Comparison of ENCODE assay signal across 13 mouse cellular contexts in genomic region chr13:28787331-28787643, GRCm38 (mm10).
DNase-seq lines count a peak whose midpoint lies in the region; ATAC-seq lines count a peak whose summit lies in the region.
"Had no signal": no experiment of that assay in that cellular context is flagged by ENCODE, and none has a peak within 500 bp of the region (broad histone marks: within the 10 kb centered on the region; RNA-seq: fewer than 3 reads in every experiment).

No protein-coding gene starts in this region.

- no peaks in the 10 kb centered on the region for H3K36me3 ChIP-seq in kidney, embryonic 15.5 days
- no peaks in the 10 kb centered on the region for H3K36me3 ChIP-seq in embryonic facial prominence, embryonic 14.5 days (ENCODE audit: control insufficient read depth, insufficient read depth, low read length)
- H3K36me3 ChIP-seq in hindbrain, embryonic 14.5 days (replicated peaks; ENCODE audit: control insufficient read depth, insufficient read depth) = no peaks in the 10 kb centered on the region
- no peaks in the 10 kb centered on the region for H3K36me3 ChIP-seq in midbrain, embryonic 14.5 days (ENCODE audit: control insufficient read depth, insufficient read depth, low read length)
- H3K36me3 ChIP-seq: heart, embryonic 12.5 days had no signal

- H3K27me3 ChIP-seq in kidney, embryonic 15.5 days = no peaks in the 10 kb centered on the region
- no peaks in the 10 kb centered on the region for H3K27me3 ChIP-seq in embryonic facial prominence, embryonic 14.5 days (replicated peaks; ENCODE audit: control insufficient read depth, insufficient read depth, low read length)
- no peaks in the 10 kb centered on the region for H3K27me3 ChIP-seq in hindbrain, embryonic 14.5 days (ENCODE audit: control insufficient read depth, insufficient read depth, low read length)
- H3K27me3 ChIP-seq in midbrain, embryonic 14.5 days (ENCODE audit: control insufficient read depth, insufficient read depth, low read length) = no peaks in the 10 kb centered on the region
- H3K27me3 ChIP-seq: heart, embryonic 12.5 days had no signal

- peaks cover 39% of the 10 kb centered on the region for H3K4me1 ChIP-seq in kidney, embryonic 15.5 days
- H3K4me1 ChIP-seq in embryonic facial prominence, embryonic 14.5 days (ENCODE audit: control insufficient read depth, insufficient read depth, low read length) = peaks cover 28% of the 10 kb centered on the region
- H3K4me1 ChIP-seq in hindbrain, embryonic 14.5 days (replicated peaks; ENCODE audit: control insufficient read depth, insufficient read depth, low read length) = peaks cover 38% of the 10 kb centered on the region
- H3K4me1 ChIP-seq in midbrain, embryonic 14.5 days (ENCODE audit: control insufficient read depth, insufficient read depth, low read length) = peaks cover 41% of the 10 kb centered on the region

- peak overlapping the region; percentile 33 for H3K4me2 ChIP-seq in kidney, embryonic 15.5 days
- H3K4me2 ChIP-seq in embryonic facial prominence, embryonic 14.5 days (ENCODE audit: low read depth, low read length) = peak overlapping the region; percentile 14; the same call in 1 of the 2 replicates
- no peak overlapping the region for H3K4me2 ChIP-seq in hindbrain, embryonic 14.5 days (replicated peaks)
- peak overlapping the region; percentile 6; the same call in 1 of the 2 replicates for H3K4me2 ChIP-seq in midbrain, embryonic 14.5 days (ENCODE audit: low read length)
- H3K4me2 ChIP-seq: heart, embryonic 12.5 days had no signal

- 17% methylated on average over 3 of the region's 3 CpGs for WGBS in kidney, embryonic 15.5 days
- WGBS in embryonic facial prominence, embryonic 14.5 days = 29% methylated on average over 3 of the region's 3 CpGs
- WGBS in hindbrain, embryonic 14.5 days = 35% methylated on average over 3 of the region's 3 CpGs
- WGBS in midbrain, embryonic 14.5 days = 12% methylated on average over 3 of the region's 3 CpGs

- peak overlapping the region; percentile 66 for H3K27ac ChIP-seq in kidney, embryonic 15.5 days
- peak overlapping the region; percentile 16; the same call in 1 of the 2 replicates for H3K27ac ChIP-seq in embryonic facial prominence, embryonic 14.5 days (replicated peaks; ENCODE audit: low read depth, low read length)
- peak overlapping the region; percentile 64 for H3K27ac ChIP-seq in hindbrain, embryonic 14.5 days
- peak overlapping the region; percentile 69 for H3K27ac ChIP-seq in midbrain, embryonic 14.5 days (replicated peaks; ENCODE audit: low read depth, low read length)

- H3K9ac ChIP-seq in kidney, embryonic 15.5 days = no peak overlapping the region
- no peak overlapping the region for H3K9ac ChIP-seq in embryonic facial prominence, embryonic 14.5 days (ENCODE audit: low read depth, low read length)
- H3K9ac ChIP-seq in hindbrain, embryonic 14.5 days = no peak overlapping the region
- no peak overlapping the region for H3K9ac ChIP-seq in midbrain, embryonic 14.5 days (replicated peaks; ENCODE audit: low read length)
- H3K9ac ChIP-seq: heart, embryonic 12.5 days had no signal

- ATAC-seq in kidney, embryonic 15.5 days (replicated peaks; ENCODE audit: low FRiP score) = peak; percentile 42; the same call in 1 of the 2 replicates
- no peak for ATAC-seq in embryonic facial prominence, embryonic 14.5 days (ENCODE audit: low read depth)
- no peak for ATAC-seq in hindbrain, embryonic 14.5 days (ENCODE audit: low FRiP score)
- ATAC-seq in midbrain, embryonic 14.5 days (ENCODE audit: low FRiP score, low TSS enrichment) = no peak
- ATAC-seq in cerebellum, adult (ENCODE audit: insufficient number of reproducible peaks, low FRiP score, low TSS enrichment) = no peak

- no peak overlapping the region for H3K4me3 ChIP-seq in kidney, embryonic 15.5 days (replicated peaks)
- no peak overlapping the region for H3K4me3 ChIP-seq in embryonic facial prominence, embryonic 14.5 days (ENCODE audit: low read depth, low read length)
- no peak overlapping the region for H3K4me3 ChIP-seq in hindbrain, embryonic 14.5 days (replicated peaks; ENCODE audit: low read length)
- no peak overlapping the region for H3K4me3 ChIP-seq in midbrain, embryonic 14.5 days (replicated peaks; ENCODE audit: low read depth, low read length)
- H3K4me3 ChIP-seq: heart, embryonic 12.5 days; megakaryocyte, embryonic 14.5 days had no signal

- DNase-seq in kidney, postnatal 25 days = no peak
- DNase-seq in embryonic facial prominence, embryonic 14.5 days (ENCODE audit: low spot score) = peak; percentile 77
- no peak for DNase-seq in hindbrain, embryonic 14.5 days (ENCODE audit: low spot score)
- DNase-seq in midbrain, embryonic 14.5 days = no peak
- DNase-seq in gastrocnemius, postnatal 10 days = no peak
- no peak for DNase-seq in gastrocnemius, adult 18-20 months (ENCODE audit: low spot score)
- DNase-seq: B cell, adult 2 months; liver; thymus, adult 18-20 months had no signal

- no peaks in the 10 kb centered on the region for H3K9me3 ChIP-seq in kidney, embryonic 15.5 days (replicated peaks)
- no peaks in the 10 kb centered on the region for H3K9me3 ChIP-seq in embryonic facial prominence, embryonic 14.5 days (ENCODE audit: control insufficient read depth, low read length)
- no peaks in the 10 kb centered on the region for H3K9me3 ChIP-seq in hindbrain, embryonic 14.5 days (ENCODE audit: control insufficient read depth, low read length)
- no peaks in the 10 kb centered on the region for H3K9me3 ChIP-seq in midbrain, embryonic 14.5 days (ENCODE audit: control insufficient read depth, low read length)
- H3K9me3 ChIP-seq: heart, embryonic 12.5 days; megakaryocyte, embryonic 14.5 days had no signal

Comparison
In these comparisons a context has a peak if more than half of its experiments do, and no peak if none do; other contexts are left out.
1. H3K27ac ChIP-seq: peak in every context shown above with its lines; median percentile 69 in midbrain, embryonic 14.5 days; 66 in kidney, embryonic 15.5 days; 64 in hindbrain, embryonic 14.5 days; 16 in embryonic facial prominence, embryonic 14.5 days.